Mouse (Mus musculus) lung, postnatal 10 days (tissue): ENCODE measurements around the gene Sptbn4.

Source experiments
- DNase-seq: peaks from one replicate; pipeline ENCODE4 v3.0.0; 2021

Sptbn4 gene

GRCm38 (mm10) chr7:27473835-27474489, 26.5 kb upstream of the Sptbn4 start:
- DNase-seq = no peak

- DNase-seq = peak; percentile 100
Observed at GRCm38 (mm10) chr7:27473156-27473834, 25.8 kb upstream of the Sptbn4 start, which contains the start of gene Sertad3. Gene Sertad3, plus strand, starts transcription at chr7:27473768.

GRCm38 (mm10) chr7:27472596-27472995, 25.1 kb upstream of the Sptbn4 start:
- peak; percentile 13 for DNase-seq

DNA sequence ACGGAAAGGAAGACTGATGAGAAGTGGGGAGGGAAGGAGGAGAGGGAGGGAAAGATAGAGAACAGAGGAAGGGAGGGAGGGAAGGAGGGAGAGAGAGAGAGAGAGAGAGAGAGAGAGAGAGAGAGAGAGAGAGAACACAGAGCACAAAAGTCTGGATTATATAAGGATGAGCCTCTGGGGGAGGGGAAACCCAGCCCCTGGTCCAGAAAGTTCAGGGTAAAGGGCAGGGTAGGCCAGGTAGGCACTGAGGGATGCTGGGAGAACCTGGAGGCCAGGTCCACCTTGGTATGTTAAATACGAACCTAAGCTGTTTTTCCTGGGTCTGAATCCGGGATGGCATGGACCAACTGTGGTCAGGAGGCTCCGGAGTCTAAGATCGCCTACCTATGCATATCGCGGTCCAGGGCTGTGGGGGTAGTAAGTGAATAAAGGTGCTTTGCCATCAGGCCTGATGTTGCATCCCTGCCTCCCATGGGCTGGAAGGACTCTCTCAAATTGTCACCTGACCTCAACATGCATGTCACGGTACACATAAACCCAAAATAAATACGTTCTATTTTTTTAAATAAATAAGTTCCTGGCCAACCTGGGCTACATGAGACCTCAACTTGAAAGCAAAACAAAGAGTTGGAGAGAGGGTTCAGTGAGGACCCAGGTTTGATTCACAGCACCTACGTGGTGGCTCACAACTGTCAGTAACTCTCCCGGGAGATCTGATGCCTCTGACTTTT, 24.1 kb upstream of the Sptbn4 start:
- DNase-seq = no peak

- no peak for DNase-seq
Observed at GRCm38 (mm10) chr7:27467648-27468047, 20.2 kb upstream of the Sptbn4 start.

DNA sequence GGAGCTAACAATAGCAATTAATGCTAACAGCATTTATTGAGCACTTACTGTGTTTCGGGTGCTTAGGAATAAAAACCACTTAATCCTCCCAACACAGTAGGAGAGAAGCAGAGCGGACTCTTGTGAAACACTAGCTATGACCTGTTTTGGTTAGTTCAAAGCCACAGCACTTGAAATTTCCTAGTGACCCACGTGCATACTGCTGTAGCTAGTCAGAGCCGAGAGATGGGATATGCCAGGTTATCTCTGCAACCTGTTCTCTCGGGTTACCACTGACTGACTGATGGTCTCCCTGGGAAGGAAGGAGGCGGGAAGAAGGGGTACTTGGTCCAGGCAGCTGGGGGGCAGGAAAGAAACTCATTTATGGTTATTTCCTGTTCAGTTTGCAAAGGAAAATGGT, 13.0 kb upstream of the Sptbn4 start:
- no peak for DNase-seq

GRCm38 (mm10) chr7:27459640-27460039, 12.2 kb upstream of the Sptbn4 start:
- DNase-seq = no peak

DNA sequence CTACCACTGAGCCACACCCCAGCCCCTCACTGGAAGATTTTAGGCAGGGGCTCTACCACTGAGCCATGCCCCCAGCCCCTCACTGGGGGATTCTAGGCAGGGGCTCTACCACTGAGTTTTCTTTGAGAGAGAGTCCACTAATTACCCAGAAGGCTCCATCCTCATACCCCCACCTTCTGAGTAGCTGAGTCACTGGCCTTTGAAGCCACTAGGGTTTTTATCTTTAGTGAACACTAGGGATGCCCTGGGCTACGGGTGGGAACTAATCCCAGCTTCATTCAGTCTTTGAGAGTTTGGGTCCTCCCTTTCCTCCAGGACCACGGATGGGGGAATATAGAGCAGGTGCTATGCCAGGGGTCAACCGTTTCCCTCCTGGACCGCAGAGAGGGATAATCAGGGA, 11.1 kb upstream of the Sptbn4 start:
- DNase-seq = no peak

DNA sequence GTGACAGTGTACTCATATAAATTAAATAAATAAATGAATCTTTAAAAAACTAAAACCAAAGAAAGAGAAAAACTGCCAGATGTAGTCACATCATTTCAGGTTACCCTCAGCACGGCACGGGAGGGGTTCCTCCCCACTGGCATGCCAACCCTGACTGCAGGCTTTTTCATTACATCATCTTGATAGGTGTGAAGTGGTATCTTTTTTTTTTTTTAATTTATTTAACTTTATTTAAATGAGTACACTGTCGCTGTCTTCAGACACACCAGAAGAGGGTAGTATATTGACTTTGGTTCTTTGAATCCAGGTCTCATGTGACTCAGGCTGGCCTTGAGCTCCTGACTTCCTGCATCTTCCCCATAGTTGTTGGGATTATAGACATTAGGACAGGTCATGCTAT, 7.8 kb upstream of the Sptbn4 start:
- DNase-seq = no peak

- no peak for DNase-seq
Observed at GRCm38 (mm10) chr7:27454461-27455121, 7.1 kb upstream of the Sptbn4 start.

- no peak for DNase-seq
Observed at GRCm38 (mm10) chr7:27452206-27452770, 4.8 kb upstream of the Sptbn4 start.

DNA sequence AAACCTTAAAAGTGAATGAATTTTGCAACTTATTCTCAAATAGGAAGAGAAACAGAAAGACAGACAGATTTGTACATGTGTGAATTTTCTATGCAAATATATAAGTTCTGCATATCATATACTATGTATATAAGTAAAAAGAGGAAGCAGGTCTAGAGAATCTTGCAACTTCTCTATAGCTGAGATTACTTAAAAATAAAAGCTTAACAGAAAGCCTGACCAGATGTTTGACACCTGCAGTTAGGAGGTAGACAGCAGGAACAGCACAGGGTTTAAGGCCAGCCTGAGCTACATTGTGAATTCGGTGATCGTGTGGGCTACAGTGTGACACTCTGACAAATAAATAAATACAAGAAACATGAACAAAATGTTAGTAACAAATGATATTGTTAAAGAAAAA, 3.9 kb upstream of the Sptbn4 start:
- no peak for DNase-seq

DNA sequence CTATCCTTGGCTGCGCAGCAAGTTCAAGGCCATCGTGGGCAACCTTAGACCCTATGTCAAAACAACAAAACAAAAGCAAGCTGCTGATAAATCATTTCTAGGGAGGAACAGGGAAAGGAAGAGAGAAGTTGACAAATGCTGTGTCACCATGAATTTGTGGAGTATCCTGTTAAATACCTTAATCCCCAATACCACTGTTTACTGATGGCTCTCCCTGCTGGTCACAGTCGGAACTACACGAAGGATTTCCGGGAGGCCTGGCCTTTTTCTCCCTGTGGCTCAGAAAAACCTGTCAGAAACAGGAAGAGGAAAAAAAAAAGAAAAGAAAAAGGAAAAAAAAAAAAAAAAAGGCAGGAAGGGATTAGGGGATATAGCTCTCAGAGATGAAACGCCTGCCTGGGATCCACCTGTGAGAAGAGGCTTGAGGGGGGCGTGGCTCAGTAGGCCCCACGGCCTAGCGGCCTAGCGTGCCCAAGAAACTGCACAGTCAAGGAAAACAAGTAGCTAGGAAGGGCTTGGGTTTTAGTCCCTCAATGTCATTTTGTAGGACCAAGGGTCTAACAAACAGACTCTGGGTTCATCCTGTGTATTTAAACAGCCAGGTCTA, 1.9 kb upstream of the Sptbn4 start:
- peak; percentile 89 for DNase-seq

DNA sequence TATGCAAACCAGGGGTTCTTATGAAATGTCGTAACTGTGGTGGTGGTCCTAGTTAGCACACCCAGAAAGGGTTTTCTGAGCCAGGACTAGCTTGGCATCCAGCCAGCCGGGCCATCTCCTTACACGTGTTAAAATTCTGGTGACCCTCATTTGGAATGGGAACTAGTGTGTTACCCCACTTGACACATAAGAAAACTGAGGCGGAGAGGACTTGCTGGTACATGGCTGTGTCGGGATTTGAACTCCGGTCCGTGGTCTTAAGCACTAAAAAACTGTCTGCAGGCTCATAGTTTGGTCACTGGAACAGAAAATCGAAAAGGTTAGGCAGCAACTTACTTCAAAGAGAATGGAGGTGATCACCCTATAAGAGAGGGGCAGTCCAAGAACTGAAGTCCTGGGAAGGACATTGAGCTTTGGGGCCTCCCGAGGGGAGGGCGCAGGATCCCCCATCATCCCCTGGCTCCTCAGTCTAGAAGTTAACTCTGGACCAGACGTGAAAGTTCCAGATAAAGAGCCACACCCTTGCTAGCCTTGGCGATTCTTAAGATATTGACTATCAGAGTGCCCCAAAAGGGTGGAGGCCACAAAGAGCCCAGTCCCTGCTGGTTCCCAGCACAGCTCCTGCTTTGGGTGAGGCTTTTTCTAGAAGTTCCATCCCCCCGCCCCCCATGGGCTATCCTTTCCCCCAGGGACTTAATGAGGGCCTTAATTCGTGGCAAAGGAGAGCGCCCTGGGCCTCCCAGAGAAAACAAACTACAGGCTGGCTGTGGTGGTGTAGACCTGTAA, 1.1 kb upstream of the Sptbn4 start:
- DNase-seq = no peak

DNA sequence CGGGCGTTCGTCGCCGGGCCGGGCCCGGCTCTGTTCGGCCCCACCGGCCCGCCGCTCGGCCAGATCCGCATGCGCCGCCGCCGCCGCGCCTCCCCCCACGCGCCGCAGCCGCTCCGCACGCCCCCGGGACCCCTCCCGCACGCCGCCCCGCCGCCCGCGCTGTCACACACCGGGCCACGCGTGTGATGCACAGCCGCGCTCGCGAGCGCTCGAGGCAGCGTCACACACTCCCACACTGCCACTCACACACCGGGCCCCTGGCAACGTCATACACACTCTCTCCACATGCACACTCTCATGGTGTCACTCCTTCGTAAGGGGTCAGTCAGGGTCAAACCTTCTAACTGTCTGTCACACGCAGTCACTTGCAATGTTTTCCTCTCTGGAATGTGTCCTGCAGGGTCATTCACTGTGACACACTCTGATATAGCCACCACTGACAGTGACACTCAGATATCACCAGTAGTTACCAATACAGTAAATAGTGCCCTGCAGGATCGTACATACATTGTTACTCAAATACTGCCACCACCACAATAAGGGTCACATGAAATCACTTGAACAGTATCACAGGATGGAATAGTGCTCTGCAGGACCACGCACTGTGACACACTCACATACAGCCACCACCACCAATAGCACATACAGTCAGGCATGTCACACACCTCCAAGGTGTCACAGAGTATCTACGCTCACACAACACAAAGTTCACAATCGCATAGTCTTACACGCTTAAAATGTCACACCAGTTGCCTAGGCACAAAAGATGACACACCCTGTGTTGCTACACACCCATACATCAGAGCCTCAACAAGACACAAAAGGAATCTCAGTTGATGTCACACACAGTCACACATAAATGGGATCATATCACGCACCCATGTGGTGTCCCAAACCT, 716 bp downstream of the Sptbn4 start:
- peak; percentile 24 for DNase-seq

- DNase-seq = peak; percentile 11
Observed at GRCm38 (mm10) chr7:27446051-27446450, 1.4 kb downstream of the Sptbn4 start.

DNA sequence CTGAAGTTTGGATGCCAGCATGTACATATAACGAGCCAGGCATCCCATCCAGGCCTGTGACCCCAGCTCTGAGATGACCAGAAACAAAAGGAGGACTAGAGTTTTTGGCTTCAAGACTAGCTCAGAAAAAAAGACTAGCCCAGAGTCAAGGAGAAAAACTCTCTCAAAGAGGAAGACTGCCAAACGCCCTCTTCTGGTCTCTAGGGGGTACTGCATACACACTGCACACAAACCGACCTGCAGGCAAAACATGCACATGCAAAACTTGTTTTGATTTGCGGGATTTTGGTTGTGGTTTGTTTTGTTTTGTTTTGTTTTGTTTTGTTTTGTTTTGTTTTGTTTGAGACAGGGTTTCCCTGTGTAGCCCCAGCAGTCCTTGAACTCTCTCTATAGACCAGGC, 7.5 kb downstream of the Sptbn4 start:
- DNase-seq = no peak

DNA sequence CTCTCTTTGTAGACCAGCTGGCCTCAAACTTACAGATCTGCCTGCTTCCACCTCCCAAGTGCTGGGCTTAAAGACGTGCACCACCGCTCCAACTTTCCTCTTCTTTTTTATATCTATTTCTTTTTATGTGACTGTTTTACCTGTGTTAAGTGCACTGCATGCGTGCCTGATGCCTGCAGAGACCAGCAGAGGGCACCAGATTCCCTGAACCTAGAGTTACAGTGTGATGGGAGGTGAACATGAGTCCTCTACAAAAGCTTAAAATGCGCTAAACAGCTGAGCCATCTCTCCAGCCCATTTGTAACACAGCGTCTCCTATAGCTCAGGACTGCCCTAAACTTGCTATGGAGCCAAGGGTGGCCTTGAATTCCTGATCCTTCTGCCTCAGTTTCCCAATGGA, 9.9 kb downstream of the Sptbn4 start:
- DNase-seq = no peak

DNA sequence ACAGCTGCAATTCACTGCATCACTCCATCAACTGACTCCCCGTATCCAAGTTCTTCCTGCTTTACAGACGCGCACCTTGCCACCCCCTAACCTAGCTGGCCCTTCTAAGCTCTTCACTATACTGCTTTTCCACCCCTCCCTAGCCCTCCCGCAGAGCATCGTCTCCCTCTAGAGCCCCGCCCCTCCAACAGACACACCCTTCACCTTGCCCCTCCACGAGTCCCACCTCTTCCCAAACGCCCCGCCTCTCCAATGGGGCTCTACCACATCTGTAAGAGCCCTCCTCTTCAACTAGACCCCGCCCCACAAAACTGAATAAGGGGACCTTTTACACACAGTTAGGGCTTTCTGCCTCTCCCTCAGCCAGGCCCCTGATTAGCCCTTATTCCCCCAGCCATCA, 13.7 kb downstream of the Sptbn4 start:
- DNase-seq = no peak

DNA sequence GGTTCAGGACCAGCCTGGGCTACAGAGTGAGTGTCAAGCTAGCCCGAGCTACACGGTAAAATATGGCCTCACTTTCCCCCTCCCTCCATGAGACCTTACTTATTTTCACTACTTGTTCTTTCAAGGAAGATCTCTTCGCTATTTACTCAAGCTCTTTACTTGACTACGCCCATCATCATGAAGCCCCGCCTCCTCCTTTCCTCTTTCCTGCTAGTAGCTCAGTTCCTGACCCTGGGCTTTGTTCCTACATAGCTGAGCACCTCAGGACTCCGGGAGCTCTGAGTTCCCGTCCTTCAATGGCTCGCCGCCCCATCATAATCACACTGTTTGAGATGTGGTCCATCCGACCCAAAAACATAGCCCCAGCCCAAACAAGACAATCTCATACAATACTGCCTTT, 14.1 kb downstream of the Sptbn4 start:
- DNase-seq = peak; percentile 16

- no peak for DNase-seq
Observed at GRCm38 (mm10) chr7:27429135-27429534, 18.4 kb downstream of the Sptbn4 start.
